Mouse (Mus musculus) ovary, postnatal 14 days (tissue): ENCODE results near the gene Nutf2-ps1.
A peak's percentile ranks its signal among the peaks of the same experiment; 100 is the strongest.
"Not testable (repeated sequence)": the region's sequence is repeated elsewhere in the genome, so short reads cannot be mapped to it uniquely, and the experiment has no call there.

Source experiments
- DNase-seq: peaks from one replicate; pipeline ENCODE4 v3.0.0; 2022; ENCODE audit warnings: low spot score

The Nutf2-ps1 gene

DNA sequence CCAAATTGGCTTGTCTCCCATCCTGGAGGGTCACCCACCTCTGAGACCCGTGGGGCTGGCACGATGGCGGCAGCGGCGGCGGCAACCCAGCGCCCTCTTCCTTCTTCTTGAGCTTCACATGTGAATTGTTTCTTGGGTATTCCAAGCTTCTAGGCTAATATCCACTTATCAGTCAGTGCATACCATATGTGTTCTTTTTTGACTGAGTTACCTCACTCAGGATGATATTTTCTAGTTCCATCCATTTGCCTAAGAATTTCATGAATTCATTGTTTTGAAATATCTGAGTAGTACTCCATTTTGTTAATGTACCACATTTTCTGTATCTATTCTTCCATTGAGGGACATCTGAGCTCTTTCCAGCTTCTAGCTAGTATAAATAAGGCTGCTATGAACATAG lies at the start of gene Nutf2-ps1:
TSS of gene Nutf2-ps1 (minus strand) at position 101 of the 400 bp plus-strand sequence.
- not testable (repeated sequence) for DNase-seq

DNA sequence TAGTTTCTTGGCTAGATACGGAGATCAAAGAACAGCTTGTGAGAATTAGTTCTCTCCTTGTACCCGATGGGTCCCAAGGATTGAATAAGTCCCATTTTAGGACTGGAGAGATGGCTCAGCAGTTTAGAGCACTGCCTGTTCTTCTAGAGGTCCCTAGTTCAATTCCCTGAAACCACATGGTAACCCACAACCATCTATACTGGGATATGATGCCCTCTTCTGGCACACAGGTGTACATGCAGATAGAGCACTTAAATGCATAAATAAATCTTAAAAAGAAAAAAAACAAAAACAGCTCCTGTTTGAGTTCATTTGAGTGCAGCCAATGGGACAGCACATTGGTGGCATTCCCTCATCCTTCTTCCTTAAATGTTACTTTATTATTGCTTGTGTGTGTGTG lies 49.2 kb upstream of the Nutf2-ps1 start:
- DNase-seq: no peak

DNA sequence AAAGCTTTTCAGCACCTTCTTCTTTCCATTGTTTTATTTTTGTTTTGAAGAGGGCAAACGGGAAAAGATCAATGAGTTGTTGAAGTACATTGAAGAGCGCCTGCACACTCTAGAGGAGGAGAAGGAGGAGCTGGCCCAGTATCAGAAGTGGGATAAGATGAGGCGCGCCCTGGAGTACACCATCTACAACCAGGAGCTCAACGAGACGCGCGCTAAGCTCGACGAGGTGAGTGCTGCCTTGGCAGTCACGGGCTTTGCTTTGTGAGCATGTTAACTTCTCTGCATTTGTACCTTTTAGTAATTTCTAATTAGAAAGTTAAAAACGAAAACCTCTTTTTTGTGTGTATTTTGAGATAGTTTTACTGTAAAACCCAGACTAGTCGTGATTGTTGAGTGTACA lies 32.8 kb upstream of the Nutf2-ps1 start:
- DNase-seq: no peak

- no peak for DNase-seq
Observed at GRCm38 (mm10) chr19:53608921-53609320, 20.1 kb upstream of the Nutf2-ps1 start.

- DNase-seq: no peak
Observed at GRCm38 (mm10) chr19:53601363-53601655, 12.4 kb upstream of the Nutf2-ps1 start.

GRCm38 (mm10) chr19:53600549-53601362 lies 11.9 kb upstream of the Nutf2-ps1 start:
- peak; percentile 34 for DNase-seq

DNA sequence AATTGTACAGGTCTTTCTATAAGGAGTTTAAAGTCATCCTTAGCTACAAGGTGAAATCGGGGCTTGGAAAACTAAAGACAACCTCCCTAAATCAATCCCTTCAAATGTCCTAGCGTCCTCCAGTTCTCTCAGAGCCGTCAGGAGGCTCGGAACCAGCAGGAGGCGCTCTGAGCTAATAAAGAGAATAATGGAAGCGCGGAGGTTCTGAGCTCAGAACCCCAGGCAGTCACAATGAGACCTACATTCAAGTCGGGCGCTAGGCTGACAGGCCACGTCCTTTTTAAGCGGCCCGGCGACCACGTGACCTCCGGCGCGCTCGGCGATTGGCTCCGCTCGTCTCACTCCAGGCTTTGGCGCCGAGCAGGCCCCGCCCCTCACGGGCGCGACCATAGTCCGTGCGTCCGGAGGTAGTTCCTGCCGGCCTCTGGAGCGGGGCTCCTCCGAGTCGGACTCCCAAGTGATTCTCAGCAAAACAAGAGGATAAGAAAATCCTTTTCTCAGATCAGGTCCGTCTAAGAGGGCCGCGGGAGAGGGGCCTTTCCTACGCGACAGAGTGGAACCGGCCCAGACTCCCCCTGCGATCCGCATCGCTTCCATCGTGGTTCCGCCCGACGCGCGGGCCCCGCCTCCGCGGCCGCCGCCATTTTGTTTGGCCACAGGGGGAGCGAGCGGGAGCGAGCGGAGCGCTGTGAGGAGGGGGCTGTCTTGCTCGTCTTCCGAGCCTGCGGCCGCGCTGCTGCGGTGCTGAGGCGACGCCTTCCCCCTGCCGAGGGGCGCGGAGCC lies 11.1 kb upstream of the Nutf2-ps1 start, which contains the start of gene Smc3:
TSS of gene Smc3 (plus strand) at position 642 of the 783 bp plus-strand sequence.
- peak; percentile 98 for DNase-seq

GRCm38 (mm10) chr19:53596723-53597474 lies 8.0 kb upstream of the Nutf2-ps1 start:
- no peak for DNase-seq

- DNase-seq: not testable (repeated sequence)
Observed at GRCm38 (mm10) chr19:53587686-53588085, 1.2 kb downstream of the Nutf2-ps1 start.

DNA sequence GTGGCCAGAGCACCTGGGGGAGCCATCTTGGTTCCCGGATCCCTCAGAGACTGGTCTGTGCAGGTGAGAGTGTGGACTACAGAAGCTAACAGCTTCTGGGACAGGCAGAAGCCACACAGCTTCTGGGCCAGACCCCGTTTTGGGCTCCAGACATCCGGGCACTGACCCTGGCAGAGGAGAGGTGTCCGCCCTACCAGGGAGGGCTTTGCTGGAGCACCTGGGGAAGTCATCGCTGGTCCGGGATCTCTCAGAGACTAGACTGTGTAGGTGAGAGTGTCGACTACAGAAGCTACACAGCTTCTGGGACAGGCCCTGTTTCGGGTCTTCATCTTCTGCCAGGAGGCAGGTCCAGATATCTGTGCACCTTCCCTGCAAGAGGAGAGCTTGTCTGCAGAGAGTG lies 8.6 kb downstream of the Nutf2-ps1 start:
- DNase-seq: not testable (repeated sequence)

GRCm38 (mm10) chr19:53578597-53579252 lies 10.1 kb downstream of the Nutf2-ps1 start:
- peak; percentile 74 for DNase-seq

DNA sequence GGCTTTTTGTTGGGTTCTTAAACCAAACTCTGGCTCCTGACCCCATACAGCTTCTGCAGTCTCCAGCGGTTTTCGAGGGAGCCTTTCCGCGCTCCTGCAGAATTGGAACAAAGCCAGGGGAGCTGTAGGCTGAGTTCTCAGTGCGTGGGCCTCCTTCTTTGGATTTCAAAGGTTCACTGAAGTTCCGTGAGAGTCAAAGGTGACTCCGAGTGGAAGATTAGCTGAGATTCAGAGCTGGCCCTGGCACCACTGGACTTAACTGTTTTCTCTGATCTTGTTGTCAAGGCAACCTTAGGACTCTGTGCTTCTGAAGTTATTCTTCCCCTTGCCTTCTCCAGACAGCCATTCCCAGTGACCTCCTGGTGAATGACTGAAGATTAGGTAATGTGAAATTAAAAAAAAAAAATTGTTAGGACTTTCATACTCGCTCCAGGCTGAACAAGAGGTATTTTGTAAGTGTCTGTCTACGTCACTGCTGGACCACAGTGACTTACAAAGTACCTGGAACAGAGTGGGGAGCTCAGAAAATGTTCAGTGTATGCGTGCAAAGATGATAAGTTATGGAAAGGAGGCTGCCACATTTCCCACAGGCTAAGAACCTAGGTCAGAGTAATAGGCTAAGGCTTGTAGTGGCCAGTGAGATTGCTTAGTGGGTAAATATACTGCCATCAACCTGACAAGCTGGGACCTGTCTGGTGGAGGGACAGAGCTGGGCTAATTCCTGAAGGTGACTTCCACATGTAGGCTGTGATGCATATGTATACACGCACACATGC lies 11.7 kb downstream of the Nutf2-ps1 start:
- DNase-seq: no peak

DNA sequence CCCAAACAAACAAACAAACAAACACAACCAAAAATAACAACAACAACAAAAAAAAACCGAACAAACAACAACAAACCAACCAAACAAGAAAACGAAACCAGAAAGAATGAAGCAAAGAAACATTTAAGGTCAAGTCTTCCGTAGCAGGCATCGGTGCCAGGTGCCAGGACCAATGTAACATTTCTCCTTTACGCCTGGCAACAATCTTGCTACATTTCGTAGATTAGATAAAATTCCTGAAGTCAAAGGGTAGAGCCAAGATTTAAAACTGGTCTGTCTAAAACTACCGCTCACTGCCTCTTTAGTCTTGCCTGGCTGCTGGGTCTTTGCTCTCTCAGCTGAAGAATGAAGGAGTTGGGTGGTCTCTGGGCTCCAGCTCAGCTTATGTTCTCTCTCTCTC lies 12.8 kb downstream of the Nutf2-ps1 start:
- no peak for DNase-seq

- DNase-seq: no peak
Observed at GRCm38 (mm10) chr19:53575296-53576010, 13.4 kb downstream of the Nutf2-ps1 start.

GRCm38 (mm10) chr19:53574546-53574945 lies 14.3 kb downstream of the Nutf2-ps1 start:
- DNase-seq: no peak

- DNase-seq: no peak
Observed at GRCm38 (mm10) chr19:53574131-53574530, 14.7 kb downstream of the Nutf2-ps1 start.

- no peak for DNase-seq
Observed at GRCm38 (mm10) chr19:53573151-53573550, 15.7 kb downstream of the Nutf2-ps1 start.

- no peak for DNase-seq
Observed at GRCm38 (mm10) chr19:53572607-53573006, 16.3 kb downstream of the Nutf2-ps1 start.

- DNase-seq: no peak
Observed at GRCm38 (mm10) chr19:53571501-53572428, 17.1 kb downstream of the Nutf2-ps1 start.
